Mouse (Mus musculus) midbrain, postnatal 0 days (tissue): ENCODE results near the gene Frmd7. TPM values are rescaled to one million over a fixed set of nuclear protein-coding genes. Genes with fewer than 3 reads are reported as not detected.

Experiments used
- ATAC-seq: fragments of 200-750 bp; cut with Nextera tagmentation; 2 replicates; pipeline ENCODE4 v1.8.0; 2017; ENCODE audit warnings: moderate number of reproducible peaks, mild to moderate bottlenecking, moderate TSS enrichment, moderate library complexity; ENCODE audit not compliant: low FRiP score
- DNase-seq: peaks from one replicate; pipeline ENCODE4 v3.0.0-alpha.2; 2015; ENCODE audit warnings: low spot score
- H3K27ac ChIP-seq: fragments of 300-500 bp; sonication (generic); 2 replicates; pipeline ENCODE4 v1.5.1; 2014; ENCODE audit warnings: low read depth, mild to moderate bottlenecking, low read length, mixed read lengths
- H3K27me3 ChIP-seq: fragments of 300-500 bp; sonication (generic); 2 replicates; pipeline ENCODE4 v1.6.1; 2014; ENCODE audit warnings: low read length, control low read depth, mixed read lengths; ENCODE audit not compliant: insufficient read depth
- H3K36me3 ChIP-seq: fragments of 300-500 bp; sonication (generic); 2 replicates; pipeline ENCODE4 v1.6.1; 2014; ENCODE audit warnings: low read length, control low read depth, mixed read lengths; ENCODE audit not compliant: insufficient read depth
- H3K4me1 ChIP-seq: fragments of 300-500 bp; sonication (generic); 2 replicates; pipeline ENCODE4 v1.6.1; 2014; ENCODE audit warnings: mild to moderate bottlenecking, control low read depth, antibody characterized with exemption, low read length, mixed read lengths; ENCODE audit not compliant: insufficient read depth
- H3K4me2 ChIP-seq: fragments of 300-500 bp; sonication (generic); 2 replicates; pipeline ENCODE4 v1.6.1; 2014; ENCODE audit warnings: low read depth, mild to moderate bottlenecking, low read length, mixed read lengths; ENCODE audit not compliant: poor library complexity, severe bottlenecking
- H3K4me3 ChIP-seq: fragments of 300-500 bp; sonication (generic); 2 replicates; pipeline ENCODE4 v1.5.1; 2014; ENCODE audit warnings: low read depth, mild to moderate bottlenecking, low read length, moderate library complexity
- H3K9ac ChIP-seq: fragments of 300-500 bp; sonication (generic); replicated peaks from 2 replicates; pipeline ENCODE4 v1.6.1; 2014; ENCODE audit warnings: mild to moderate bottlenecking, low read length, moderate library complexity, mixed read lengths; ENCODE audit not compliant: poor library complexity, severe bottlenecking
- H3K9me3 ChIP-seq: fragments of 300-500 bp; sonication (generic); 2 replicates; pipeline ENCODE4 v1.6.1; 2016; ENCODE audit warnings: low read length, control low read depth
- CTCF ChIP-seq: IDR thresholded peaks from 2 replicates; pipeline ENCODE4 v1.5.1; 2016; ENCODE audit warnings: antibody characterized with exemption, mild to moderate bottlenecking
- WGBS: fragments of 180-500 bp; shearing (Covaris S2); extraction: QIAGEN DNeasy Blood & Tissue Kit; methylation state at CpG from one replicate; pipeline ENCODE4 v1.1.7; 2014; 5-methylcytosine and 5-hydroxymethylcytosine counted together
- polyA plus RNA-seq: library from polyadenylated mRNA; unstranded; fragments of >200 nt; fragmentation: Nextera tagmentation; extraction: Ambion mirVana; gene quantifications from 2 replicates; pipeline ENCODE4 v1.2.1, GENCODE M21; 2015
- total RNA-seq: library from RNA; depleted of rRNA; stranded (reverse); fragments of >200 nt; gene quantifications from 2 replicates; pipeline ENCODE4 v1.2.3, GENCODE M21; 2014

Gene Frmd7
- total and polyA plus RNA-seq, 2 experiments from 2014 or later = 0.16 to 0.38 TPM

DNA sequence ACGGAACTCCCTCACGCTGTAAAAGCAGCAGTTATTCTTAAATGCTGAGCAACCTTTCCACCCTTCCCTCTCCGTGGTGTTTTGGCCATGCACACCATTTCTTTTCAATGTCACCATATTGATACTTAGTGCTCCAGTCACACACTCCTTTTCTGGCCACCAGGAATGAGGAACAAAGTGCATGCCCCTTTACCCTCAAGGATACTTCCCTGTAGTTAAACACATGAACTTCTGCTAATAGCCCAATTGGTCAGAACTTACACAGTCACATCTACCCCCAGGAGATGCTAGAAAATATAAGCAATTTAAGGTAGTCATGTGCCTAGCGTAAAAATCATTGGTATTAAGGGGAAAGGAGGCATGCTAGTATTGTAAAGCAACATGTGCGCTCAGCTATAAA, 27.4 kb upstream of the Frmd7 start:
- Histone ChIP-seq H3K4me2 (no peak overlapping the region), H3K27ac (no peak overlapping the region), H3K36me3 (no peaks in the 10 kb centered on the region), H3K27me3 (no peaks in the 10 kb centered on the region), H3K9ac (no peak overlapping the region), H3K4me1 (no peaks in the 10 kb centered on the region), H3K4me3 (no peak overlapping the region), H3K9me3 (no peaks in the 10 kb centered on the region)
- WGBS = 86% methylated on average over 5 of the region's 5 CpGs
- ATAC-seq = no peak
- no peak for DNase-seq
- no peak for TF ChIP-seq CTCF

DNA sequence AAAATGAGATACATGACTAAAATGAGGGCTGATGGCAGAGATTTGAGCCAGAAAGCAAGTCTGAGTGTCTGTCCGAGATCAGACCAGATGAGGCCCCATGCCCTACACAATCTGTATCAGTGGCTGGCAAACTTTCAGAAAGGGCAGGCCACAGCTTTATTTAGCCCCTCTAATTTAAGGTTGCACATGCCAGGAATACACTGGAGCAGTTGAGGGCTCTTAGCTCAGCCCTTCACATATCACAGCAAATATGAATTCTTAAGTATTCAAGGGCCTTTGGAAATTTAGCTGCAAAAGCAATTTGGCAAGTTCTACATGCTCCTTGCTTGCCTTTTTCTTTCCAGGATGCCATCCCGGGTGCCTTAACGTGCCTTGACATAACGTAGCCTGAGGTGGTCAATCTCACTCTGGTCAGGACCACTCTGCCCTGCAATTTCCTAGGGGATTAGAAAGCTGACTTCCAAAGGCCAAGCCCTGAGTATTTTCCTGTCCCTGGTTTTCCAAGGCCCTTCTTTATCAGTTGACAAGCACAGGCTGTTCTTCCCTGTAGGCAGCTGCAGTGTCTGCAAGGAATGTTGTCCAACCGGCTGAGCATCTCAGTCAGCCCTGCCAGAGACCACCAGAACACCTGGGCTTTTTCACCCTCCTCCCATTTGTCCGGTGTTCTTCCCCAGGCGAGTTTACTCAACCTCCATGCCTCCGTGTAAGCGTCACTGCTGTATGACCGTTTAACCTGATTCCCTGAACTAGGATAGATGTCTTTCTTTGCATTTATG, 25.8 kb upstream of the Frmd7 start:
- 69% methylated on average over 10 of the region's 10 CpGs for WGBS
- Histone ChIP-seq H3K4me2 (no peak overlapping the region), H3K36me3 (no peaks in the 10 kb centered on the region), H3K4me1 (no peaks in the 10 kb centered on the region), H3K4me3 (no peak overlapping the region), H3K27ac (no peak overlapping the region), H3K27me3 (no peaks in the 10 kb centered on the region), H3K9ac (no peak overlapping the region), H3K9me3 (no peaks in the 10 kb centered on the region)
- ATAC-seq (no peak), DNase-seq (no peak)
- TF ChIP-seq CTCF = no peak

GRCm38 (mm10) chrX:50965157-50965556, 22.6 kb upstream of the Frmd7 start:
- ATAC-seq (no peak), DNase-seq (no peak)
- no peaks in the 10 kb centered on the region for H3K36me3 ChIP-seq
- H3K4me2 ChIP-seq = no peak overlapping the region
- no peak overlapping the region for H3K4me3 ChIP-seq
- TF ChIP-seq CTCF = no peak
- no peaks in the 10 kb centered on the region for H3K4me1 ChIP-seq
- 72% methylated on average over 3 of the region's 3 CpGs for WGBS
- H3K9me3 ChIP-seq = no peaks in the 10 kb centered on the region
- no peak overlapping the region for H3K27ac ChIP-seq
- no peak overlapping the region for H3K9ac ChIP-seq
- H3K27me3 ChIP-seq = no peaks in the 10 kb centered on the region

GRCm38 (mm10) chrX:50962955-50963354, 20.4 kb upstream of the Frmd7 start:
- ATAC-seq = no peak
- WGBS = 83% methylated on average over 6 of the region's 6 CpGs
- no peak overlapping the region for H3K9ac ChIP-seq
- H3K27me3 ChIP-seq = no peaks in the 10 kb centered on the region
- H3K4me2 ChIP-seq = no peak overlapping the region
- no peak overlapping the region for H3K27ac ChIP-seq
- no peak for TF ChIP-seq CTCF
- no peaks in the 10 kb centered on the region for H3K4me1 ChIP-seq
- H3K4me3 ChIP-seq = no peak overlapping the region
- no peak for DNase-seq
- H3K9me3 ChIP-seq = no peaks in the 10 kb centered on the region
- H3K36me3 ChIP-seq = no peaks in the 10 kb centered on the region

DNA sequence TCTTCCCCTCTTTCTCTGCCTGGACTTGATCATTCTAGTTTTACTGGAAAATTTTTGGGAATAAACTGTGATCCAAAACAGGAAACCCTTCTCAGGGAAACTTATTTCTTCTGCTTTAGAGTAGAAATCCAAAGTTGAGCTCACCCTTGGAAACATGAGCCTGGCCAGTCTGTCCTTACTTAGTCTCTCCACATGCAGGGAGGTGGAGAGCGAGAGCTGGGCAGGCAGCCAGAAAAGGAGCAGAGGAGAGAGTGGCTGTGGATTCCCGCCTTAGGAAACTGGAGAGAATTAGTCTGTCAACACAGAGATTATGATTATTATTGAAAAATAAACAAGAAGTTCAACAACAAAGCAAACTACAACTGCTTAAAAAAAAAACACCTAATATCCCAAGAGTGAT, 6.1 kb upstream of the Frmd7 start:
- Histone ChIP-seq H3K9ac (no peak overlapping the region), H3K27ac (no peak overlapping the region), H3K36me3 (no peaks in the 10 kb centered on the region), H3K4me2 (no peak overlapping the region), H3K9me3 (no peaks in the 10 kb centered on the region), H3K4me3 (no peak overlapping the region), H3K4me1 (no peaks in the 10 kb centered on the region), H3K27me3 (no peaks in the 10 kb centered on the region)
- DNase-seq (no peak), ATAC-seq (no peak)
- no peak for TF ChIP-seq CTCF
- WGBS = 64% methylated on average over 2 of the region's 2 CpGs

DNA sequence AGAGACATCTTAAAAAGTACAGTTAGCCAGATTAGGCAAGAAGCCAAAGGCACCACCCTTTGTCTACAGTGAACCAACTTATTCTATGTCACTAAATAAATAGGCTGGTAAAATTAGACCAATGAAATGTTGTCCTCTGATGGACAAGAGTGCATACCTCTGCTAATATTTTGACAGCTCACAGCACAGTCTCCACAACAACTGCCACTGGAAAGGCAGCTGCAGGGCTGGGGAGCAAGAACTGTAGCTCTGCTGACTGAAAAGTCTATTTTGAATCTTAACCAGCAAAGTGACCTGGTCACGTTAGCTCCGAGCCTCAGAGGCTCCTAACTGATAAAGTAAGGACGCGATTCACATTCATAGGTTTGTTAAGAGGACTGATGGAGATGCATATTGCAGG, 5.6 kb upstream of the Frmd7 start:
- Histone ChIP-seq H3K9me3 (no peaks in the 10 kb centered on the region), H3K4me1 (no peaks in the 10 kb centered on the region), H3K27me3 (no peaks in the 10 kb centered on the region), H3K36me3 (no peaks in the 10 kb centered on the region), H3K27ac (no peak overlapping the region), H3K9ac (no peak overlapping the region), H3K4me3 (no peak overlapping the region), H3K4me2 (no peak overlapping the region)
- no peak for ATAC-seq
- no peak for DNase-seq
- no peak for TF ChIP-seq CTCF
- 93% methylated on average over 4 of the region's 4 CpGs for WGBS
